ENCODE assay signal across 9 mouse cellular contexts in genomic region chr17:70521971-70522370, GRCm38 (mm10).
DNase-seq lines count a peak whose midpoint lies in the region; ATAC-seq lines count a peak whose summit lies in the region.
"Had no signal": no experiment of that assay in that cellular context is flagged by ENCODE, and none has a peak within 500 bp of the region (broad histone marks: within the 10 kb centered on the region; RNA-seq: fewer than 3 reads in every experiment).

No protein-coding gene starts in this region.

- no peak overlapping the region for H3K27ac ChIP-seq in forebrain, embryonic 10.5 days
- H3K27ac ChIP-seq in forebrain, embryonic 11.5 days (ENCODE audit: low read depth, low read length), result no peak overlapping the region
- H3K27ac ChIP-seq in neural tube, embryonic 12.5 days, result no peak overlapping the region
- H3K27ac ChIP-seq in stomach, embryonic 14.5 days (ENCODE audit: low read length), result no peak overlapping the region
- H3K27ac ChIP-seq: liver, embryonic 14.5 days had no signal

- no peak overlapping the region for H3K4me2 ChIP-seq in forebrain, embryonic 11.5 days (ENCODE audit: low read depth, low read length, severe bottlenecking)
- H3K4me2 ChIP-seq in neural tube, embryonic 12.5 days (replicated peaks), result 0 out of 2 replicates have a peak overlapping the region, but pooled peaks have one; percentile 7
- H3K4me2 ChIP-seq in stomach, embryonic 14.5 days (replicated peaks; ENCODE audit: low read depth, low read length), result peak overlapping the region; percentile 32

- peak; percentile 12 for DNase-seq in forebrain, embryonic 10.5 days (ENCODE audit: extremely low spot score, low spot score)
- no peak for DNase-seq in forebrain, embryonic 11.5 days (ENCODE audit: low spot score)
- no peak for DNase-seq in neural tube, embryonic 10.5 days (ENCODE audit: extremely low spot score, low spot score)
- peak; percentile 35 to 41 for DNase-seq in layer of hippocampus, postnatal 25 days (ENCODE audit: extremely low spot score in 1 of 2, low spot score in 1 of 2)
- DNase-seq in spleen, adult 12 weeks (ENCODE audit: low spot score), result no peak
- DNase-seq in adrenal gland, adult 8-10 months, result no peak

- H3K9me3 ChIP-seq in forebrain, embryonic 10.5 days, result 0 out of 2 replicates have a peak, but pooled peaks cover 2% of the 10 kb centered on the region
- no peaks in the 10 kb centered on the region for H3K9me3 ChIP-seq in forebrain, embryonic 11.5 days (ENCODE audit: control insufficient read depth, low read length)
- H3K9me3 ChIP-seq in neural tube, embryonic 12.5 days, result no peaks in the 10 kb centered on the region; the same call in 1 of the 2 replicates
- H3K9me3 ChIP-seq in stomach, embryonic 14.5 days (ENCODE audit: control insufficient read depth, low read depth, low read length), result no peaks in the 10 kb centered on the region

- no peak overlapping the region for H3K9ac ChIP-seq in forebrain, embryonic 11.5 days (ENCODE audit: low read length)
- no peak overlapping the region for H3K9ac ChIP-seq in neural tube, embryonic 12.5 days
- no peak overlapping the region for H3K9ac ChIP-seq in stomach, embryonic 14.5 days (replicated peaks; ENCODE audit: low read depth, low read length)
- H3K9ac ChIP-seq: liver, embryonic 14.5 days had no signal

- no peaks in the 10 kb centered on the region for H3K27me3 ChIP-seq in forebrain, embryonic 10.5 days (ENCODE audit: poor library complexity, severe bottlenecking)
- no peaks in the 10 kb centered on the region for H3K27me3 ChIP-seq in forebrain, embryonic 11.5 days (ENCODE audit: control insufficient read depth, insufficient read depth, low read length)
- no peaks in the 10 kb centered on the region for H3K27me3 ChIP-seq in neural tube, embryonic 12.5 days (replicated peaks)
- H3K27me3 ChIP-seq in stomach, embryonic 14.5 days (ENCODE audit: control insufficient read depth, insufficient read depth, low read length), result no peaks in the 10 kb centered on the region

- no peaks in the 10 kb centered on the region for H3K36me3 ChIP-seq in forebrain, embryonic 10.5 days (replicated peaks)
- no peaks in the 10 kb centered on the region for H3K36me3 ChIP-seq in forebrain, embryonic 11.5 days (ENCODE audit: control insufficient read depth, insufficient read depth, low read length)
- H3K36me3 ChIP-seq in neural tube, embryonic 12.5 days, result no peaks in the 10 kb centered on the region
- H3K36me3 ChIP-seq in stomach, embryonic 14.5 days (ENCODE audit: control insufficient read depth, insufficient read depth, low read length), result no peaks in the 10 kb centered on the region

- no peak overlapping the region for H3K4me3 ChIP-seq in forebrain, embryonic 10.5 days
- H3K4me3 ChIP-seq in forebrain, embryonic 11.5 days (ENCODE audit: low read depth, low read length), result no peak overlapping the region
- no peak overlapping the region for H3K4me3 ChIP-seq in neural tube, embryonic 12.5 days
- no peak overlapping the region for H3K4me3 ChIP-seq in stomach, embryonic 14.5 days (ENCODE audit: low read depth, low read length)

- H3K4me1 ChIP-seq in forebrain, embryonic 10.5 days, result no peaks in the 10 kb centered on the region
- H3K4me1 ChIP-seq in forebrain, embryonic 11.5 days (replicated peaks; ENCODE audit: control insufficient read depth, insufficient read depth, low read length), result no peaks in the 10 kb centered on the region
- no peaks in the 10 kb centered on the region for H3K4me1 ChIP-seq in neural tube, embryonic 12.5 days
- no peaks in the 10 kb centered on the region for H3K4me1 ChIP-seq in stomach, embryonic 14.5 days (ENCODE audit: control insufficient read depth, insufficient read depth, low read length)

- ATAC-seq in forebrain, embryonic 11.5 days (replicated peaks; ENCODE audit: low FRiP score), result no peak
- no peak for ATAC-seq in neural tube, embryonic 12.5 days (ENCODE audit: low FRiP score, low read depth)
- no peak for ATAC-seq in stomach, embryonic 14.5 days (ENCODE audit: insufficient number of reproducible peaks, insufficient read depth, low FRiP score, low read depth)

- 47% methylated on average over 11 of the region's 11 CpGs for WGBS in forebrain, embryonic 10.5 days
- 45% methylated on average over 11 of the region's 11 CpGs for WGBS in forebrain, embryonic 11.5 days
- WGBS in neural tube, embryonic 12.5 days, result 56% methylated on average over 11 of the region's 11 CpGs
- 24% methylated on average over 11 of the region's 11 CpGs for WGBS in stomach, embryonic 14.5 days

Comparison
In these comparisons a context has a peak if more than half of its experiments do, and no peak if none do; other contexts are left out.
1. DNase-seq: peak in forebrain, embryonic 10.5 days (single experiment) and layer of hippocampus, postnatal 25 days (2 of 2); none in forebrain, embryonic 11.5 days (single experiment), neural tube, embryonic 10.5 days (single experiment), spleen, adult 12 weeks (single experiment) and adrenal gland, adult 8-10 months (single experiment).